Mouse (Mus musculus): Measurements from ENCODE around the gene Tmem102.

Tmem102 gene

GRCm38 (mm10) chr11:69818365-69818764 is 12.9 kb upstream of the Tmem102 start, which contains the start of gene Spem2:
Gene Spem2, minus strand, starts transcription at chr11:69818465.
- no peak for DNase-seq

- no peak for DNase-seq
Observed at GRCm38 (mm10) chr11:69816520-69816919, 11.1 kb upstream of the Tmem102 start.

GRCm38 (mm10) chr11:69815155-69815554 is 9.7 kb upstream of the Tmem102 start, which contains the start of gene Gm39566:
Gene Gm39566, minus strand, starts transcription at chr11:69815298.
- DNase-seq: no peak

- no peak for DNase-seq
Observed at GRCm38 (mm10) chr11:69810280-69810679, 4.9 kb upstream of the Tmem102 start.

GRCm38 (mm10) chr11:69807641-69808040 is 2.2 kb upstream of the Tmem102 start:
- DNase-seq: no peak

- no peak for DNase-seq
Observed at GRCm38 (mm10) chr11:69806378-69806777, 954 bp upstream of the Tmem102 start.

GRCm38 (mm10) chr11:69804652-69804940 is 828 bp downstream of the Tmem102 start:
- no peak for DNase-seq

GRCm38 (mm10) chr11:69803786-69804651 is 1.4 kb downstream of the Tmem102 start:
- DNase-seq: no peak

GRCm38 (mm10) chr11:69803328-69803727 is 2.1 kb downstream of the Tmem102 start:
- no peak for DNase-seq

- DNase-seq: peak; percentile 54
Observed at GRCm38 (mm10) chr11:69802648-69803105, 2.7 kb downstream of the Tmem102 start.

- no peak for DNase-seq
Observed at GRCm38 (mm10) chr11:69801379-69801977, 3.9 kb downstream of the Tmem102 start, which contains the start of gene Fgf11. Gene Fgf11, minus strand, starts transcription at chr11:69801857.

- peak; percentile 43 for DNase-seq
Observed at GRCm38 (mm10) chr11:69800392-69801197, 4.8 kb downstream of the Tmem102 start.

GRCm38 (mm10) chr11:69800138-69800391 is 5.4 kb downstream of the Tmem102 start:
- no peak for DNase-seq

- no peak for DNase-seq
Observed at GRCm38 (mm10) chr11:69799394-69800137, 5.9 kb downstream of the Tmem102 start.

GRCm38 (mm10) chr11:69797924-69798323 is 7.5 kb downstream of the Tmem102 start:
- DNase-seq: no peak

- DNase-seq: peak; percentile 47
Observed at GRCm38 (mm10) chr11:69795983-69796435, 9.4 kb downstream of the Tmem102 start.

GRCm38 (mm10) chr11:69795168-69795982 is 10.0 kb downstream of the Tmem102 start, which contains the start of gene Chrnb1:
Gene Chrnb1, minus strand, starts transcription at chr11:69795943.
- DNase-seq: peak; percentile 93

GRCm38 (mm10) chr11:69793429-69793828 is 12.0 kb downstream of the Tmem102 start:
- no peak for DNase-seq

- DNase-seq: no peak
Observed at GRCm38 (mm10) chr11:69791420-69791819, 14.0 kb downstream of the Tmem102 start.

GRCm38 (mm10) chr11:69789431-69789830 is 16.0 kb downstream of the Tmem102 start:
- DNase-seq: no peak

GRCm38 (mm10) chr11:69787306-69787705 is 18.1 kb downstream of the Tmem102 start:
- DNase-seq: no peak

- DNase-seq: no peak
Observed at GRCm38 (mm10) chr11:69784793-69785272, 20.6 kb downstream of the Tmem102 start.
